Mouse (Mus musculus) liver, postnatal 0 days (tissue): Measurements from ENCODE around the gene Dync1li2.

ENCODE experiments used
- CTCF ChIP-seq: sonication (generic); IDR thresholded peaks from 2 replicates; pipeline ENCODE4 v1.5.1; 2016; ENCODE audit warnings: antibody characterized with exemption, low read depth
- EP300 ChIP-seq: IDR thresholded peaks from 2 replicates; pipeline ENCODE4 v1.6.1; 2016; ENCODE audit warnings: antibody characterized with exemption, low read depth, mild to moderate bottlenecking

DNA sequence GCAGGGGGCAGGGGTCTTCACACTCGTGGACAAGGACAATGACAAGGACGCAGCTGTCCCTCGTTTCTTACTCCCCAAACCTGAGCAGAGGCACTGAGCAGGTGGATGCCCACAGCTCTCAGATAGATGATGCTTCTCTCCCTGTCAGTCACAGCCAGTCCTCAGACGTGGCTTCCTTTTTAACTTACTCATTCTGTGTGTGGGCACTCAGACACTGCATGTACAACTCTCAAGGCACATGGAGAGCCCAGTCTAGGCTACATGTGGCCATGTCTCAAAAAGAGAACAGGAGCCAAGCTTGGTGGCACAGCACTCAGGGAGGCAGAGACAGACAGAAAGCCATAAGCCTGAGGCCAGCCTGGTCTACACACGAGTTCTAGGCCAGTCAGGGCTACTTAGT, 66.9 kb downstream of the Dync1li2 start:
- TF ChIP-seq EP300 (no peak), CTCF (no peak)
